Mouse (Mus musculus): ENCODE results near the gene Cd68. TPM values are rescaled to one million over a fixed set of nuclear protein-coding genes. Genes with fewer than 3 reads are reported as not detected.

Cd68 gene
- total and polyA plus RNA-seq, 3 experiments, result 82.2 to 343 (median 122) TPM

GRCm38 (mm10) chr11:69632284-69633089, 33.5 kb downstream of the Cd68 start, which contains the start of gene Fxr2:
Gene Fxr2 (plus strand): TSS chr11:69632990.
- H3K36me3 ChIP-seq (replicated peaks in 1 of 2; ENCODE audit: control insufficient read depth in 1 of 2, insufficient read depth in 1 of 2, low read length in 1 of 2), result peaks cover 1 to 15% of the 10 kb centered on the region in 2 experiments
- H3K27ac ChIP-seq (ENCODE audit: insufficient read depth, low read depth), result peak within 1 kb of the TSS; percentile 73
- in situ Hi-C loops (cut with MboI; ENCODE audit: low pct_ligation_motif_present, low pct_unique_long_range_greater_than_20kb, low sequenced_read_pairs) (no loop called here), dilution Hi-C loops (cut with MboI; ENCODE audit: extremely low pct_ligation_motif_present, extremely low pct_unique_long_range_greater_than_20kb, low sequenced_read_pairs) (no loop called here)
- DNase-seq (ENCODE audit: extremely low read depth), result peak; percentile 100
- no peaks in the 10 kb centered on the region for H3K27me3 ChIP-seq (replicated peaks)
- H3K79me2 ChIP-seq (replicated peaks; ENCODE audit: control insufficient read depth, extremely low read depth, insufficient read depth, poor library complexity, severe bottlenecking), result peaks cover 44% of the 10 kb centered on the region
- no peaks in the 10 kb centered on the region for H3K9me3 ChIP-seq (replicated peaks; ENCODE audit: low read length)
- peak within 1 kb of the TSS; percentile 90 to 95 (median 90) for H3K4me3 ChIP-seq (replicated peaks in 1 of 3; ENCODE audit: low read depth in 2 of 3, low read length in 2 of 3, poor library complexity in 1 of 3)
- H3K4me1 ChIP-seq (ENCODE audit: control insufficient read depth in 1 of 2, insufficient read depth in 2 of 2), result peaks cover 0 to 50% of the 10 kb centered on the region in 2 experiments; a peak in 2 of 4 replicates
- H3K4me2 ChIP-seq (ENCODE audit: insufficient read depth, low read depth, poor library complexity, severe bottlenecking), result peak within 1 kb of the TSS; percentile 89
- peak within 1 kb of the TSS; percentile 94 for H3K9ac ChIP-seq (ENCODE audit: insufficient read depth, low read depth)
- TF ChIP-seq POLR2AphosphoS2 (IDR thresholded peaks at IDR 0.05; ENCODE audit: low read depth, low read length), result 0 out of 2 replicates have a peak, but pooled peaks have one; percentile 40
- peak; percentile 77 for TF ChIP-seq NELFE (IDR thresholded peaks at IDR 0.05; ENCODE audit: low read depth, low read length)
- peak; percentile 47 for TF ChIP-seq IRF4 (IDR thresholded peaks at IDR 0.05; ENCODE audit: low read depth, low read length)
- TF ChIP-seq ETS1 (conservative IDR thresholded peaks at IDR 0.05; ENCODE audit: low read depth, low read length), result peak; percentile 67
- TF ChIP-seq E2F4 (IDR thresholded peaks at IDR 0.05; ENCODE audit: insufficient replicate concordance, low read depth, low read length), result 0 out of 2 replicates have a peak, but pooled peaks have one; percentile 74
- TF ChIP-seq ZMIZ1 (IDR thresholded peaks at IDR 0.05; ENCODE audit: low read depth, low read length), result peak; percentile 66; the same call in 1 of the 2 replicates
- no peak for TF ChIP-seq USF1 (IDR thresholded peaks at IDR 0.05; ENCODE audit: low read depth, low read length)
- TF ChIP-seq MXI1 (IDR thresholded peaks at IDR 0.05; ENCODE audit: low read depth, low read length), result peak; percentile 49; the same call in 1 of the 2 replicates
- no peak; the same call in none of the 2 replicates for TF ChIP-seq SIN3A (IDR thresholded peaks at IDR 0.05; ENCODE audit: low read length)
- no peak for TF ChIP-seq ZKSCAN1 (IDR thresholded peaks at IDR 0.05; ENCODE audit: borderline replicate concordance, low read depth, low read length)
- peak; percentile 71; the same call in 1 of the 2 replicates for TF ChIP-seq BHLHE40 (IDR thresholded peaks at IDR 0.05; ENCODE audit: low read depth, low read length)
- no peak for TF ChIP-seq USF2 (conservative IDR thresholded peaks at IDR 0.05; ENCODE audit: low read depth, low read length)
- peak; percentile 72 for TF ChIP-seq HCFC1 (IDR thresholded peaks at IDR 0.05; ENCODE audit: low read depth, low read length)
- TF ChIP-seq KAT2A (IDR thresholded peaks at IDR 0.05; ENCODE audit: insufficient replicate concordance, low read length), result peak; percentile 44; the same call in 1 of the 2 replicates
- no peak; the same call in none of the 2 replicates for TF ChIP-seq RAD21 (IDR thresholded peaks at IDR 0.05; ENCODE audit: low read depth, low read length)
- TF ChIP-seq CHD1 (IDR thresholded peaks at IDR 0.05; ENCODE audit: low read depth, low read length), result no peak
- TF ChIP-seq NRF1 (IDR thresholded peaks at IDR 0.05; ENCODE audit: low read depth, low read length), result peak; percentile 86
- TF ChIP-seq MYC (IDR thresholded peaks at IDR 0.05; ENCODE audit: low read depth, low read length), result peak; percentile 23; the same call in 1 of the 2 replicates
- peak; percentile 77 for TF ChIP-seq TBP (conservative IDR thresholded peaks at IDR 0.05; ENCODE audit: low read depth, low read length)
- peak; percentile 12 to 91; a peak in 2 of 4 replicates for TF ChIP-seq CTCF (conservative IDR thresholded peaks at IDR 0.05 in 1 of 2, IDR thresholded peaks at IDR 0.05 in 1 of 2; ENCODE audit: low read depth in 2 of 2, low read length in 2 of 2)
- no peak for TF ChIP-seq GABPA (IDR thresholded peaks at IDR 0.05; ENCODE audit: insufficient replicate concordance, low read depth, low read length)
- TF ChIP-seq ZNF384 (IDR thresholded peaks at IDR 0.05; ENCODE audit: low read depth, low read length), result peak; percentile 98
- TF ChIP-seq POLR2A (IDR thresholded peaks at IDR 0.05; ENCODE audit: low read depth, low read length), result peak; percentile 71
- peak; percentile 74; the same call in 1 of the 2 replicates for TF ChIP-seq MAX (IDR thresholded peaks at IDR 0.05; ENCODE audit: low read length)
- peak; percentile 67; the same call in 1 of the 2 replicates for TF ChIP-seq TCF12 (IDR thresholded peaks at IDR 0.05; ENCODE audit: low read depth, low read length)
- TF ChIP-seq ELF1 (IDR thresholded peaks at IDR 0.05; ENCODE audit: low read depth, low read length), result peak; percentile 95
- TF ChIP-seq SMC3 (IDR thresholded peaks at IDR 0.05; ENCODE audit: low read depth, low read length), result no peak; the same call in 1 of the 2 replicates

Data from CH12.LX (cell line).